Mouse (Mus musculus) left cerebral cortex, adult 9 months (tissue): ENCODE measurements around the gene Camsap3.
"Not testable (repeated sequence)": the region's sequence is repeated elsewhere in the genome, so short reads cannot be mapped to it uniquely, and the experiment has no call there.

Experiments
- DNase-seq, 2 experiments: peaks; one replicate each; pipeline ENCODE4 v3.0.0; 2022; ENCODE audit warnings: low spot score in 2 of 2

Gene Camsap3

GRCm38 (mm10) chr8:3586993-3587390 is at the start of gene Camsap3:
Gene Camsap3 (plus strand): TSS chr8:3587293.
- DNase-seq, result no peak

- DNase-seq, result no peak
Measured at GRCm38 (mm10) chr8:3537666-3538065, 49.4 kb upstream of the Camsap3 start.

GRCm38 (mm10) chr8:3539146-3539545 is 47.9 kb upstream of the Camsap3 start:
- DNase-seq, result no peak

GRCm38 (mm10) chr8:3540076-3540475 is 47.0 kb upstream of the Camsap3 start:
- no peak for DNase-seq

GRCm38 (mm10) chr8:3546511-3546910 is 40.6 kb upstream of the Camsap3 start:
- no peak for DNase-seq

- DNase-seq, result no peak
Measured at GRCm38 (mm10) chr8:3552240-3552639, 34.9 kb upstream of the Camsap3 start.

GRCm38 (mm10) chr8:3556114-3556513 is 31.0 kb upstream of the Camsap3 start:
- no peak for DNase-seq

- DNase-seq, result no peak
Measured at GRCm38 (mm10) chr8:3567641-3568371, 19.3 kb upstream of the Camsap3 start, which contains the start of gene C330021F23Rik. Gene C330021F23Rik (plus strand): TSS chr8:3567990.

- no peak for DNase-seq
Measured at GRCm38 (mm10) chr8:3568378-3568777, 18.7 kb upstream of the Camsap3 start.

- no peak for DNase-seq
Measured at GRCm38 (mm10) chr8:3569784-3570183, 17.3 kb upstream of the Camsap3 start.

- no peak for DNase-seq
Measured at GRCm38 (mm10) chr8:3574546-3574945, 12.5 kb upstream of the Camsap3 start.

GRCm38 (mm10) chr8:3576211-3576960 is 10.7 kb upstream of the Camsap3 start:
- no peak for DNase-seq

- no peak for DNase-seq
Measured at GRCm38 (mm10) chr8:3579390-3580364, 7.4 kb upstream of the Camsap3 start.

GRCm38 (mm10) chr8:3581961-3582360 is 5.1 kb upstream of the Camsap3 start:
- not testable (repeated sequence) for DNase-seq

GRCm38 (mm10) chr8:3586452-3586851 is 641 bp upstream of the Camsap3 start:
- DNase-seq, result no peak

- DNase-seq, result peak in 1 of 2 experiments; percentile 66
Measured at GRCm38 (mm10) chr8:3587391-3588257, 531 bp downstream of the Camsap3 start.

- no peak for DNase-seq
Measured at GRCm38 (mm10) chr8:3588258-3588633, 1.2 kb downstream of the Camsap3 start.

GRCm38 (mm10) chr8:3593470-3593869 is 6.4 kb downstream of the Camsap3 start:
- no peak for DNase-seq

GRCm38 (mm10) chr8:3594466-3594865 is 7.4 kb downstream of the Camsap3 start:
- no peak for DNase-seq

- no peak for DNase-seq
Measured at GRCm38 (mm10) chr8:3598054-3598453, 11.0 kb downstream of the Camsap3 start.

GRCm38 (mm10) chr8:3599219-3599618 is 12.1 kb downstream of the Camsap3 start:
- no peak for DNase-seq
